Mouse (Mus musculus) T-helper 2 cell (primary cell): ENCODE measurements around the gene Kcnmb4.

Experiments
- in situ Hi-C: fragments of 300-600 bp; cut with MboI, MseI; formaldehyde crosslinking; loops from one replicate; pipeline ENCODE4 v1.15.1; 2025; ENCODE audit warnings: high pct_unique_total_duplicates

The Kcnmb4 gene

GRCm38 (mm10) chr10:116473759-116474549, at the start of gene Kcnmb4:
TSS of gene Kcnmb4 (minus strand) at chr10:116473878.
- in situ Hi-C loops, result no loop called here

GRCm38 (mm10) chr10:116519588-116519987, 45.9 kb upstream of the Kcnmb4 start:
- in situ Hi-C loops, result no loop called here

- in situ Hi-C loops, result no loop called here
Observed at GRCm38 (mm10) chr10:116515590-116515989, 41.9 kb upstream of the Kcnmb4 start.

- in situ Hi-C loops, result no loop called here
Observed at GRCm38 (mm10) chr10:116515158-116515557, 41.5 kb upstream of the Kcnmb4 start.

GRCm38 (mm10) chr10:116513254-116513635, 39.6 kb upstream of the Kcnmb4 start:
- in situ Hi-C loops, result no loop called here

- in situ Hi-C loops, result no loop called here
Observed at GRCm38 (mm10) chr10:116512521-116513253, 39.0 kb upstream of the Kcnmb4 start.

- in situ Hi-C loops, result no loop called here
Observed at GRCm38 (mm10) chr10:116505303-116506014, 31.8 kb upstream of the Kcnmb4 start.

GRCm38 (mm10) chr10:116492768-116493167, 19.1 kb upstream of the Kcnmb4 start:
- in situ Hi-C loops, result no loop called here

- in situ Hi-C loops, result no loop called here
Observed at GRCm38 (mm10) chr10:116486895-116487747, 13.4 kb upstream of the Kcnmb4 start.

GRCm38 (mm10) chr10:116481917-116482316, 8.2 kb upstream of the Kcnmb4 start:
- in situ Hi-C loops, result no loop called here

GRCm38 (mm10) chr10:116480988-116481387, 7.3 kb upstream of the Kcnmb4 start:
- in situ Hi-C loops, result no loop called here

GRCm38 (mm10) chr10:116476559-116476958, 2.9 kb upstream of the Kcnmb4 start:
- in situ Hi-C loops, result no loop called here

GRCm38 (mm10) chr10:116475725-116476124, 2.0 kb upstream of the Kcnmb4 start:
- in situ Hi-C loops, result no loop called here

GRCm38 (mm10) chr10:116473071-116473758, 463 bp downstream of the Kcnmb4 start:
- in situ Hi-C loops, result no loop called here

GRCm38 (mm10) chr10:116472579-116472978, 1.1 kb downstream of the Kcnmb4 start:
- in situ Hi-C loops, result no loop called here

- in situ Hi-C loops, result no loop called here
Observed at GRCm38 (mm10) chr10:116470306-116470925, 3.3 kb downstream of the Kcnmb4 start.

- in situ Hi-C loops, result no loop called here
Observed at GRCm38 (mm10) chr10:116468094-116468493, 5.6 kb downstream of the Kcnmb4 start.

- in situ Hi-C loops, result loop anchor here (5.0 kb wide), 1 partner anchor 213 kb away; no protein-coding TSS in a partner anchor
Observed at GRCm38 (mm10) chr10:116463753-116464345, 9.8 kb downstream of the Kcnmb4 start.

GRCm38 (mm10) chr10:116461443-116461842, 12.2 kb downstream of the Kcnmb4 start:
- in situ Hi-C loops, result loop anchor here (5.0 kb wide), 1 partner anchor 216 kb away; no protein-coding TSS in a partner anchor

GRCm38 (mm10) chr10:116458786-116459185, 14.9 kb downstream of the Kcnmb4 start:
- in situ Hi-C loops, result no loop called here
